Mouse (Mus musculus) hindbrain, embryonic 13.5 days (tissue): ENCODE results near the gene Wnt8b. TPM values are rescaled to one million over a fixed set of nuclear protein-coding genes. Genes with fewer than 3 reads are reported as not detected.

Experiments used
- ATAC-seq: fragments of 200-750 bp; cut with Nextera tagmentation; 2 replicates; pipeline ENCODE4 v1.8.0; 2017; ENCODE audit warnings: moderate TSS enrichment; ENCODE audit not compliant: low FRiP score
- H3K27ac ChIP-seq: fragments of 300-500 bp; sonication (generic); 2 replicates; pipeline ENCODE4 v1.5.1; 2015; ENCODE audit warnings: inconsistent platforms, mild to moderate bottlenecking, moderate library complexity
- H3K27me3 ChIP-seq: fragments of 300-500 bp; sonication (generic); 2 replicates; pipeline ENCODE4 v1.6.1; 2015; ENCODE audit warnings: mild to moderate bottlenecking, inconsistent platforms
- H3K36me3 ChIP-seq: fragments of 300-500 bp; sonication (generic); 2 replicates; pipeline ENCODE4 v1.6.1; 2015; ENCODE audit warnings: mild to moderate bottlenecking, inconsistent platforms
- H3K4me1 ChIP-seq: fragments of 300-500 bp; sonication (generic); replicated peaks from 2 replicates; pipeline ENCODE4 v1.6.1; 2015; ENCODE audit warnings: inconsistent platforms
- H3K4me2 ChIP-seq: fragments of 300-500 bp; sonication (generic); 2 replicates; pipeline ENCODE4 v1.6.1; 2015; ENCODE audit warnings: inconsistent platforms, mild to moderate bottlenecking, moderate library complexity
- H3K4me3 ChIP-seq: fragments of 300-500 bp; sonication (generic); 2 replicates; pipeline ENCODE4 v1.5.1; 2015; ENCODE audit warnings: mild to moderate bottlenecking, inconsistent platforms
- H3K9ac ChIP-seq: fragments of 300-500 bp; sonication (generic); 2 replicates; pipeline ENCODE4 v1.6.1; 2015; ENCODE audit warnings: mild to moderate bottlenecking, inconsistent platforms
- H3K9me3 ChIP-seq: fragments of 300-500 bp; sonication (generic); 2 replicates; pipeline ENCODE4 v1.6.1; 2016; ENCODE audit warnings: inconsistent platforms
- WGBS: fragments of 180-500 bp; shearing (Covaris S2); methylation state at CpG from one replicate; pipeline ENCODE4 v1.1.7; 2015; 5-methylcytosine and 5-hydroxymethylcytosine counted together
- polyA plus RNA-seq: library from polyadenylated mRNA; unstranded; fragments of >200 nt; fragmentation: Nextera tagmentation; extraction: Ambion mirVana; gene quantifications from 2 replicates; pipeline ENCODE4 v1.2.1, GENCODE M21; 2015

The Wnt8b gene
- polyA plus RNA-seq, 1 experiment from 2014 or later, result 0.78 TPM

DNA sequence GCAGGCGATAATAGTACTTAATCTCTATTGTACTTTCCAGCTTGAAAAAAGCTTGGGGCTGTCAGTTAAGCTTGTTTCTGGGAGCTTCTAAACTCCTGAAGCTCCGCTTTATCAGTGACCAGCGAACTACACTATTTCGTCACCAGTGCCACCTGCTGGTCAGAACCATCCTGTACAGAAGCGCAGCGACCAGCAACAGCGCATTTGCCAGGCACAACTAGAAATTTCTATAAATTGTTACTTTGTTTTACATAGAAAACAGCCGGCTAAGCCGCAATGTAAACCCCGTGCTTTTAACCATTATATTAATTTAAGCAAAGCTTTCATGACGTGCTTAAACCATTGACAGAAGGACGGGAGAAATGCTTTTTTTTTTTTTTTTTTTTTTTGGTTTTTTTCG is 51.5 kb downstream of the Wnt8b start:
- H3K4me2 ChIP-seq, result peak overlapping the region; percentile 71
- H3K4me1 ChIP-seq, result peaks cover 8% of the 10 kb centered on the region
- no peak for ATAC-seq
- 2% methylated on average over 13 of the region's 13 CpGs for WGBS
- H3K36me3 ChIP-seq, result peaks cover 21% of the 10 kb centered on the region
- H3K4me3 ChIP-seq, result peak overlapping the region; percentile 45; the same call in 1 of the 2 replicates
- 0 out of 2 replicates have a peak, but pooled peaks cover 5% of the 10 kb centered on the region for H3K9me3 ChIP-seq
- peaks cover 31% of the 10 kb centered on the region for H3K27me3 ChIP-seq
- H3K27ac ChIP-seq, result no peak overlapping the region
- no peak overlapping the region for H3K9ac ChIP-seq

GRCm38 (mm10) chr19:44545321-44546041 is 52.2 kb downstream of the Wnt8b start, which contains the start of gene Sec31b:
TSS of gene Sec31b (minus strand) at chr19:44545864.
- Histone ChIP-seq H3K36me3 (peaks cover 28% of the 10 kb centered on the region), H3K4me1 (peaks cover 13% of the 10 kb centered on the region), H3K4me3 (peak within 1 kb of the TSS; percentile 45), H3K4me2 (peak within 1 kb of the TSS; percentile 71), H3K27ac (no peak within 1 kb of the TSS), H3K27me3 (peaks cover 31% of the 10 kb centered on the region), H3K9me3 (no peaks in the 10 kb centered on the region), H3K9ac (peak within 1 kb of the TSS; percentile 74)
- ATAC-seq, result peak; percentile 52
- WGBS, result 1% methylated on average over 47 of the region's 47 CpGs

DNA sequence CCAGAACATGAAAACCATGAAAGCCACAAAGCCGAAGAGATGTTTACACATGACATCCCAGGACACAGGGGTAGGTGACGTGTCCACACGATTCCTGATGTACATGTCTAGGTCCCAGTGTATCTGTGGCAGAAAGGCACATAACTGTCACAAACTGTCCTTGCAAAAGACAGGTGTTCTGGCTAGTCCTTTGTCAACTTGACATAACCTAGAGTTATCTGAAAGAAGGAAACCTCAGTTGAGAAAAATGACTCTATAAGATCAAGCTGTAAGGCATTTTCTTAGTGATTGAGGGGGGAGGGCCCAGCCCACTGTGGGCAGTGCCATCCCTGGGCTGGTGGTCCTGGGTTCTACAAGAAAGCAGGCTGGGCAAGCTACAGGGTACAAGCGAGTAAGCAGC is 59.5 kb downstream of the Wnt8b start, which contains the start of gene Gm20538:
Gene Gm20538 (minus strand): TSS at position 101 of the 400 bp plus-strand sequence.
- peak within 1 kb of the TSS; percentile 84; the same call in 1 of the 2 replicates for H3K4me3 ChIP-seq
- no peaks in the 10 kb centered on the region for H3K9me3 ChIP-seq
- no peak for ATAC-seq
- H3K4me1 ChIP-seq, result peaks cover 39% of the 10 kb centered on the region
- 0 out of 2 replicates have a peak within 1 kb of the TSS, but pooled peaks have one; percentile 44 for H3K27ac ChIP-seq
- peak within 1 kb of the TSS; percentile 91 for H3K4me2 ChIP-seq
- H3K27me3 ChIP-seq, result peaks cover 2% of the 10 kb centered on the region; the same call in 1 of the 2 replicates
- H3K9ac ChIP-seq, result 0 out of 2 replicates have a peak within 1 kb of the TSS, but pooled peaks have one; percentile 5
- WGBS, result 96% methylated on average over 4 of the region's 4 CpGs
- H3K36me3 ChIP-seq, result peaks cover 58% of the 10 kb centered on the region

DNA sequence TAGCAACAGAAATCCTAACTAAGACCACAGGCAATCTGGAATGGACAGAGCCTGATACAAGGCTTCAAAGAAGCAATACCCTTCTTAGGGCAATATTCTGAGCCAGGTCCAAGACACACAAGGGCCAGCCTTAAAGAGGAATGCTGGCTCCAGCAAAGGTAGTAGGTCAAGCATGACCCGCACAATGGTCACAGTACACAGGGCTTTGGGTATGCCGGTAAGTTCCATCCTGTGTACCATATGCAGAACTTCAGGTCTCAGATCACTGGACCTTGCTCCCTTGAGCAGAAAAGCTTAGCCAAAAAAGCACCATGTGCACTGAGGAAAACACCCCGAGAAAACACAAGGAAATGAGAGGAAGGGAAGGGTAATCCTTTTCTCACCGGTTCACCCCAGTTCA is 60.0 kb downstream of the Wnt8b start:
- Histone ChIP-seq H3K27ac (no peak overlapping the region), H3K36me3 (peaks cover 53% of the 10 kb centered on the region), H3K4me2 (peak overlapping the region; percentile 91), H3K9me3 (no peaks in the 10 kb centered on the region), H3K27me3 (peaks cover 7% of the 10 kb centered on the region), H3K4me1 (peaks cover 39% of the 10 kb centered on the region), H3K4me3 (peak overlapping the region; percentile 84; the same call in 1 of the 2 replicates), H3K9ac (0 out of 2 replicates have a peak overlapping the region, but pooled peaks have one; percentile 5)
- 97% methylated on average over 4 of the region's 4 CpGs for WGBS
- no peak for ATAC-seq

DNA sequence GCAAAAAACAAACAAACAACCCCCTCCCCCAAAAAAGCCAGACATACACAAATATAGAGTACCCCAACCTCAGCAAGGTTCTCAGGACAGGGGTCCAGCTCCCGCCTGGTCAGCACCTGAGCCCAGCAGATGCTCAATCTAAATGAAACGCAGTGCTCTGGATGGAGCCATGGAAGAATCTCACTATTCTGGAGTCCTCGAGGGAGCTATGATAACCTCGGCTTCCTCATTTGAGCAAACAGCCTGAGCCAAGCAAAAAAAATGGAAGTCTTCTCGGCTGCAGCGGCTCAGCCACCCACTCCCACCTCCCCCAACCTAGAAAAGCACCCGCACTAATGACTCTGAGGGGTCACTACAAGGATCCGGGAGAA is 61.2 kb downstream of the Wnt8b start:
- peaks cover 15% of the 10 kb centered on the region for H3K27me3 ChIP-seq
- H3K4me2 ChIP-seq, result peak overlapping the region; percentile 91
- H3K9ac ChIP-seq, result peak overlapping the region; percentile 91
- peaks cover 41% of the 10 kb centered on the region for H3K36me3 ChIP-seq
- ATAC-seq, result no peak
- peak overlapping the region; percentile 86 for H3K27ac ChIP-seq
- H3K9me3 ChIP-seq, result no peaks in the 10 kb centered on the region
- WGBS, result 7% methylated on average over 8 of the region's 8 CpGs
- H3K4me3 ChIP-seq, result peak overlapping the region; percentile 84
- peaks cover 39% of the 10 kb centered on the region for H3K4me1 ChIP-seq

- H3K4me1 ChIP-seq, result peaks cover 37% of the 10 kb centered on the region
- H3K27me3 ChIP-seq, result peaks cover 15% of the 10 kb centered on the region
- peak; percentile 81 for ATAC-seq
Measured at GRCm38 (mm10) chr19:44554861-44555590, 61.8 kb downstream of the Wnt8b start, which contains the start of gene Ndufb8. TSS of gene Ndufb8 (minus strand) at chr19:44555440.

DNA sequence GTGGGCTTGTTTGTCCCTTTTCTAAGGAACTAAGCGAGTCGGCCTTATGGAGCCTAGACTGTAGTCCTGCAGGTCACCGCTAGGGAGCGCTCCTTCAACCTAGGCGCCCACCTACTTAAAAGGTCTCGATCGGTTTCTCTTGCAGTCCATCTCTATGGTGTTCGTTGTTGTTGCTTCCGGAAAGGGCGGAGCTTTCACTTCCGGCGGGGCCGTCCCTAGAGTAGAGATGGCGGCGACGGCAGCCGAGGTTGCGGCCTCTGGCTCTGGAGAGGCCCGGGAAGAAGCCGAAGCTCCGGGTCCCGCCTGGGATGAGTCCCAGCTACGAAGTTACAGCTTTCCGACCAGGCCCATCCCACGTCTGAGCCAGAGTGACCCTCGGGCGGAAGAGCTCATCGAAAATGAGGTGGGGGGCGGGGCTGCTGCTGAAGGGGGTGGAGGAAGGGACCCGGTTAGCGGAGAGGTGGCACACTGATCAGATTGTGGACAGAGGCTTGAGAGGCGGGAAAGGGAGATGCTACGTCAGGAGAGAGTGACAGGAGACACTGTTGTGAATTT is 69.5 kb downstream of the Wnt8b start, which contains the start of gene Hif1an:
Gene Hif1an (plus strand): TSS at position 199 of the 555 bp plus-strand sequence.
- Histone ChIP-seq H3K36me3 (peaks cover 27% of the 10 kb centered on the region), H3K27me3 (peaks cover 16% of the 10 kb centered on the region), H3K9me3 (no peaks in the 10 kb centered on the region), H3K4me2 (peak within 1 kb of the TSS; percentile 89), H3K4me3 (peak within 1 kb of the TSS; percentile 74), H3K27ac (peak within 1 kb of the TSS; percentile 84), H3K9ac (peak within 1 kb of the TSS; percentile 85), H3K4me1 (peaks cover 32% of the 10 kb centered on the region)
- ATAC-seq, result peak; percentile 98
- WGBS, result 0% methylated on average over 33 of the region's 33 CpGs

More at GRCm38 (mm10) chr19:44554861-44555590, 61.8 kb downstream of the Wnt8b start, which contains the start of gene Ndufb8:
- peak within 1 kb of the TSS; percentile 91 for H3K9ac ChIP-seq
- H3K9me3 ChIP-seq, result no peaks in the 10 kb centered on the region
- peak within 1 kb of the TSS; percentile 84 for H3K4me3 ChIP-seq
- peaks cover 35% of the 10 kb centered on the region for H3K36me3 ChIP-seq
- WGBS, result 0% methylated on average over 50 of the region's 50 CpGs
- H3K27ac ChIP-seq, result peak within 1 kb of the TSS; percentile 86
- H3K4me2 ChIP-seq, result peak within 1 kb of the TSS; percentile 91

Other genes starting within 250 kb of the Wnt8b start
- gene Scd2, start 199.8 kb upstream of the Wnt8b start, polyA plus RNA-seq, result 246 and 249 TPM in 2 replicates
- 0.09 and 0.19 TPM in 2 replicates for gene Scd4, start 160.4 kb upstream of the Wnt8b start, polyA plus RNA-seq
- gene Scd1, start 85.6 kb upstream of the Wnt8b start, polyA plus RNA-seq, result 4.2 and 4.4 TPM in 2 replicates
- 0.26 and 0.51 TPM in 2 replicates for gene Sec31b, start 52.4 kb downstream of the Wnt8b start, polyA plus RNA-seq
- not detected in 2 replicates for gene Gm20538, start 59.4 kb downstream of the Wnt8b start, polyA plus RNA-seq
- 592 and 624 TPM in 2 replicates for gene Ndufb8, start 62.0 kb downstream of the Wnt8b start, polyA plus RNA-seq
- gene Hif1an, start 69.4 kb downstream of the Wnt8b start, polyA plus RNA-seq, result 29.4 and 31.0 TPM in 2 replicates